Mouse (Mus musculus) intestine, embryonic 15.5 days (tissue): ENCODE measurements at regions not wholly inside any gene's neighbourhood (a gene's known extent, or its start where the extent isn't known, plus 50 kb on each side); places are given as distances from the start of the nearest gene placed in this dataset.
A peak's percentile ranks its signal among the peaks of the same experiment; 100 is the strongest.
"Not testable (repeated sequence)": the region's sequence is repeated elsewhere in the genome, so short reads cannot be mapped to it uniquely, and the experiment has no call there.

Experiments used
- ATAC-seq: fragments of 200-750 bp; cut with Nextera tagmentation; 2 replicates; pipeline ENCODE4 v1.8.0; 2017; ENCODE audit warnings: moderate TSS enrichment, moderate library complexity
- H3K27ac ChIP-seq: fragments of 300-500 bp; sonication (generic); 2 replicates; pipeline ENCODE4 v1.5.1; 2015; ENCODE audit warnings: mild to moderate bottlenecking, inconsistent platforms
- H3K27me3 ChIP-seq: fragments of 300-500 bp; sonication (generic); replicated peaks from 2 replicates; pipeline ENCODE4 v1.6.1; 2015; ENCODE audit warnings: inconsistent platforms
- H3K36me3 ChIP-seq: fragments of 300-500 bp; sonication (generic); 2 replicates; pipeline ENCODE4 v1.6.1; 2015; ENCODE audit warnings: inconsistent platforms
- H3K4me1 ChIP-seq: fragments of 300-500 bp; sonication (generic); replicated peaks from 2 replicates; pipeline ENCODE4 v1.6.1; 2015; ENCODE audit warnings: inconsistent platforms
- H3K4me2 ChIP-seq: fragments of 300-500 bp; sonication (generic); replicated peaks from 2 replicates; pipeline ENCODE4 v1.6.1; 2015; ENCODE audit warnings: mild to moderate bottlenecking, inconsistent platforms
- H3K4me3 ChIP-seq: fragments of 300-500 bp; sonication (generic); replicated peaks from 2 replicates; pipeline ENCODE4 v1.5.1; 2015; ENCODE audit warnings: inconsistent platforms
- H3K9ac ChIP-seq: fragments of 300-500 bp; sonication (generic); 2 replicates; pipeline ENCODE4 v1.6.1; 2015; ENCODE audit warnings: inconsistent platforms
- H3K9me3 ChIP-seq: fragments of 300-500 bp; sonication (generic); 2 replicates; pipeline ENCODE4 v1.6.1; 2016; ENCODE audit warnings: inconsistent platforms
- WGBS: fragments of 180-500 bp; shearing (Covaris S2); methylation state at CpG from one replicate; pipeline ENCODE4 v1.1.7; 2015; 5-methylcytosine and 5-hydroxymethylcytosine counted together

- Histone ChIP-seq H3K27me3 (no peaks in the 10 kb centered on the region), H3K9ac (no peak overlapping the region), H3K27ac (no peak overlapping the region), H3K36me3 (no peaks in the 10 kb centered on the region), H3K9me3 (no peaks in the 10 kb centered on the region), H3K4me1 (no peaks in the 10 kb centered on the region), H3K4me2 (no peak overlapping the region), H3K4me3 (no peak overlapping the region)
- WGBS: 85% methylated on average over 16 of the region's 16 CpGs
- no peak for ATAC-seq
These were observed 78.1 kb upstream of the Fam78b start for GRCm38 (mm10) chr1:166922911-166923712.

GRCm38 (mm10) chr1:166923713-166923975 lies 77.6 kb upstream of the Fam78b start:
- Histone ChIP-seq H3K4me3 (no peak overlapping the region), H3K9me3 (no peaks in the 10 kb centered on the region), H3K4me2 (no peak overlapping the region), H3K4me1 (no peaks in the 10 kb centered on the region), H3K27me3 (no peaks in the 10 kb centered on the region), H3K9ac (no peak overlapping the region), H3K27ac (no peak overlapping the region), H3K36me3 (no peaks in the 10 kb centered on the region)
- ATAC-seq: no peak
- WGBS: 80% methylated on average over 3 of the region's 3 CpGs

GRCm38 (mm10) chr1:166924126-166924525 lies 77.1 kb upstream of the Fam78b start:
- no peak overlapping the region for H3K4me3 ChIP-seq
- H3K9me3 ChIP-seq: no peaks in the 10 kb centered on the region
- WGBS: 77% methylated on average over 2 of the region's 2 CpGs

GRCm38 (mm10) chr1:166926078-166926477 lies 75.1 kb upstream of the Fam78b start:
- Histone ChIP-seq H3K27me3 (no peaks in the 10 kb centered on the region), H3K4me3 (no peak overlapping the region), H3K27ac (no peak overlapping the region), H3K4me2 (no peak overlapping the region), H3K36me3 (no peaks in the 10 kb centered on the region), H3K9me3 (no peaks in the 10 kb centered on the region), H3K9ac (no peak overlapping the region), H3K4me1 (no peaks in the 10 kb centered on the region)
- ATAC-seq: no peak
- WGBS: 40% methylated on average over 4 of the region's 4 CpGs

More at GRCm38 (mm10) chr1:166924126-166924525, 77.1 kb upstream of the Fam78b start:
- no peaks in the 10 kb centered on the region for H3K36me3 ChIP-seq
- H3K4me2 ChIP-seq: no peak overlapping the region
- ATAC-seq: no peak
- H3K9ac ChIP-seq: no peak overlapping the region
- no peaks in the 10 kb centered on the region for H3K4me1 ChIP-seq
- no peaks in the 10 kb centered on the region for H3K27me3 ChIP-seq
- H3K27ac ChIP-seq: no peak overlapping the region

- H3K4me3 ChIP-seq: peak overlapping the region; percentile 24
- H3K4me1 ChIP-seq, ATAC-seq, H3K9ac ChIP-seq, H3K27ac ChIP-seq, H3K27me3 ChIP-seq, H3K9me3 ChIP-seq, H3K36me3 ChIP-seq: not testable (repeated sequence)
- peak overlapping the region; percentile 37; the same call in 1 of the 2 replicates for H3K4me2 ChIP-seq
- WGBS: 62% methylated on average over 9 of the region's 9 CpGs
These were observed 61.5 kb upstream of the Fam78b start for GRCm38 (mm10) chr1:166939744-166940143.

- H3K9me3 ChIP-seq, ATAC-seq, H3K27ac ChIP-seq, H3K27me3 ChIP-seq, H3K36me3 ChIP-seq, H3K4me1 ChIP-seq, H3K9ac ChIP-seq: not testable (repeated sequence)
- H3K4me2 ChIP-seq: peak overlapping the region; percentile 37; the same call in 1 of the 2 replicates
- 58% methylated on average over 31 of the region's 31 CpGs for WGBS
- H3K4me3 ChIP-seq: peak overlapping the region; percentile 24
These were observed 60.8 kb upstream of the Fam78b start for GRCm38 (mm10) chr1:166940146-166941076.

- H3K9me3 ChIP-seq: no peaks in the 10 kb centered on the region
- no peak overlapping the region for H3K4me3 ChIP-seq
- H3K27me3 ChIP-seq: no peaks in the 10 kb centered on the region
- H3K27ac ChIP-seq: no peak overlapping the region
- no peaks in the 10 kb centered on the region for H3K36me3 ChIP-seq
- WGBS: 66% methylated on average over 1 of the region's 1 CpGs
- no peak overlapping the region for H3K4me2 ChIP-seq
- H3K4me1 ChIP-seq: no peaks in the 10 kb centered on the region
- no peak for ATAC-seq
- H3K9ac ChIP-seq: no peak overlapping the region
These were observed 59.0 kb upstream of the Fam78b start for GRCm38 (mm10) chr1:166942201-166942600.

- whole genome bisulfite sequencing: 68% methylated on average over 7 of the region's 7 CpGs
- no peak overlapping the region for H3K27ac ChIP-seq
- no peaks in the 10 kb centered on the region for H3K36me3 ChIP-seq
- no peak for ATAC-seq
- H3K4me3 ChIP-seq: no peak overlapping the region
- H3K27me3 ChIP-seq: no peaks in the 10 kb centered on the region
- H3K9me3 ChIP-seq: no peaks in the 10 kb centered on the region
- H3K4me1 ChIP-seq: no peaks in the 10 kb centered on the region
- H3K4me2 ChIP-seq: no peak overlapping the region
- H3K9ac ChIP-seq: no peak overlapping the region
These were observed 56.7 kb upstream of the Fam78b start for GRCm38 (mm10) chr1:166944540-166944939.

GRCm38 (mm10) chr1:166947844-166948702 lies 53.1 kb upstream of the Fam78b start:
- ATAC-seq: no peak
- Histone ChIP-seq H3K9ac (no peak overlapping the region), H3K4me1 (no peaks in the 10 kb centered on the region), H3K9me3 (no peaks in the 10 kb centered on the region), H3K27ac (no peak overlapping the region), H3K4me3 (no peak overlapping the region), H3K27me3 (no peaks in the 10 kb centered on the region), H3K36me3 (no peaks in the 10 kb centered on the region), H3K4me2 (no peak overlapping the region)
- WGBS: 46% methylated on average over 15 of the region's 15 CpGs
